Mouse (Mus musculus) adrenal gland, adult 18-20 months (tissue): ENCODE measurements around the gene Miox. TPM values are rescaled to one million over a fixed set of nuclear protein-coding genes. Genes with fewer than 3 reads are reported as not detected.
A peak's percentile ranks its signal among the peaks of the same experiment; 100 is the strongest.

Experiments used
- DNase-seq, 2 experiments: peaks; one replicate each; pipeline ENCODE4 v3.0.0; 2021 to 2022; ENCODE audit warnings: low spot score in 2 of 2
- long read RNA-seq, 2 experiments: library from polyadenylated mRNA; stranded (forward); transcript quantifications; one replicate each; pipeline ENCODE4 v2.0.0; 2021
- total RNA-seq, 2 experiments: library from RNA; stranded (reverse); gene quantifications; 1 replicate in 1 of 2; 2 replicates in 1 of 2; pipeline ENCODE4 v1.2.3; 2021

Miox gene
- 1 to 10 TPM in 1 of 2 experiments, not detected in 1; 4.2 TPM for total RNA-seq
- long read RNA-seq, experiment 1 = 0 reads
- long read RNA-seq, experiment 2, partial matches to known transcripts = 0 of 3 reads
- long read RNA-seq, experiment 2, other reads (novel, unspliced or antisense) = 0 of 3 reads

GRCm38 (mm10) chr15:89334271-89334670 is at the start of gene Miox:
TSS of gene Miox (plus strand) at chr15:89334398.
- no peak for DNase-seq

- no peak for DNase-seq
These were observed 49.2 kb upstream of the Miox start for GRCm38 (mm10) chr15:89285004-89285403.

DNA sequence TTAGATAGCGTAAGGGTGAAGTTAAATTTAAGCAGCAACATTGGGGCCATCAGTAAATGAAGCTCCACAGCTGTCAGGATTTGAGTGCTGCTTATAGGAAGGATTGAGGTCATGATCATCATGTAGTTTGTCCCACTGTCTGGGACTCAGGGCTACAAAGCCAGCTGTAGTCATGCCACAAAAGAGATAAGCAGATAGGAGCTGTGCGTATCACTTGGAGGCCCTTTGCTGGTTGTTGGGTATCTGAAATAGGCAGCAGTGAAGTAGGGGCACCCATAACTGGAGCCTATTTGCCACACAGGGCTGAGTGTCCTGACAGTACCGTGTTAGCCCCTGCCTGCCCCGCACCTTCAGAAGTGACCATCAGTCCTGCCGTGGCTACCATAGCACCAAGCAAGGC is 48.7 kb upstream of the Miox start:
- DNase-seq = no peak

DNA sequence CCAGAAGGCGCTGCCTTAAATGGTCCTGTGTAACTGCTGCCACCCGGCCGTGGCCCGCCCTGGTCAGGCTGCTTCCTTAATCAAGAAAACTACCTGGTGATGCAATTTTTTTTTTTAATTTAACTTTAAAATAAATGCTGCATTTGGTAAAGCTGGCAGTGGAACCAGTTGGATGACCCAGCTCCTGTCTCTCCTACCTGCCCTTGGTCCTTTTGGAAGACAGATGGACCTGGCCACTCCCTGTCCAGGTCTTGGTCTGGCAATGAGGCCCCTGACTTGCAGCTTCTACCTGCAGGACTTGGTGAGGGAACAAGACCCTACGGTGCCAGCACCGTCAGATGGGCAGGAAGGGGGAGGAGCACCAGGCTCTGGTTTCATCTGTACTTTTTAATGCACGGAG is 48.1 kb upstream of the Miox start:
- no peak for DNase-seq

DNA sequence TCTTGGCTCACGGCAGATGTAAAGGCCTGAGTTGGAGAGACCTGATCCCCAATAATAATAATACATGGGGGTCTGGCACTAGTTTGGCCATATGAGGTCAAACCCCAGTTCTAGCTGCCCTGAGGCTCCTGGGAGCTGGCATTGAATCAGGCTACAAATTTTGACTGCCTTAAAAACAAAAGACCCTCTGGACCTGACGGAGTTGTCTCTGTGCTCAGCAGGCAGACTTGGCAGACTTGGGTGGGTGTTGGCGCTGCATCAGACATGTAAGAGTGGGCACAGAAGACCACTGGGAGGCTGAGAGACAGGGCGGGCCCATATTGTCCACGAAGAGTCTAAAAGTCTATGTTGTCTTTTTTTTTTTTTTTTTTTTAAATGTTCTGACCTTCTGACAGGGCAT is 47.6 kb upstream of the Miox start:
- DNase-seq = no peak

GRCm38 (mm10) chr15:89288227-89288767 is 45.9 kb upstream of the Miox start:
- DNase-seq = no peak

DNA sequence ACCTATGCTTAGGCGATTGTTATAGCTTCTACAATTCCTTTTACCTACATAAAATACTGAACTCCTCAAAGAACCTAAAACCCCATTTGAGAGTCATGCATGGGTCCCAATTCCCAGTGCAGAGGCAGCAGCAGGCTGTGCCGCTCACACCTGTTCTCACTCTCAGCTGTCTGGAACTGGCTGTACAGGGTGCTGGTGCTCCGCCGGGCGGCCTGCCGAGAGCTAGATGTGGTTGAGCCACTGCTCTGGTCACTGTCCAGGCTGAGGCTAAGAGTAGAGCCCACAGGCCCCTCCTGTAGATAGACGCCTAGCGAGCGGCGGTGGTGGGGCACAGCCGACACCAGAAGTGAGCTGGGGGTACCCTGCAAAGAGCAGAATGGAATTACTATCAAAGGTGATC is 44.7 kb upstream of the Miox start:
- DNase-seq = no peak

- DNase-seq = no peak
These were observed 42.7 kb upstream of the Miox start for GRCm38 (mm10) chr15:89291521-89291920.

DNA sequence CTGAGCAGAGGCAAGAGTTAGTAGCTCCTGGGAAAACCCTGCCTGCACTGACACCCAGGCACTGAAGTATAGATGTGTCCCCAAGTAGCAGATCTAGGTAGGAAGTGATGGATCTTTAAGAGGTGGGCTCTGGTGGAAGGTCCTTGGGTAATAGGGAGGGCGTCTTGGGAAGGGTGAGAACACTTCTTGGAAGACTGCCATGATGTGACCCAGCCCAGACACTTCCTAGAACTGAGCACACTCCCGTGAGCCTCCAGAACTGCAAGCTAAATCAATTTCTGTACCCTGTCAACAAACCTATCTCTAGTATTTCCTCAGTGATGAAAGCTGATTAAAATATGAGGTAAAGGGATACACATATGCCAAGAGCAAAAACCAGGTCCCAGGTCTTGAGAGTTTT is 41.4 kb upstream of the Miox start:
- DNase-seq = no peak

DNA sequence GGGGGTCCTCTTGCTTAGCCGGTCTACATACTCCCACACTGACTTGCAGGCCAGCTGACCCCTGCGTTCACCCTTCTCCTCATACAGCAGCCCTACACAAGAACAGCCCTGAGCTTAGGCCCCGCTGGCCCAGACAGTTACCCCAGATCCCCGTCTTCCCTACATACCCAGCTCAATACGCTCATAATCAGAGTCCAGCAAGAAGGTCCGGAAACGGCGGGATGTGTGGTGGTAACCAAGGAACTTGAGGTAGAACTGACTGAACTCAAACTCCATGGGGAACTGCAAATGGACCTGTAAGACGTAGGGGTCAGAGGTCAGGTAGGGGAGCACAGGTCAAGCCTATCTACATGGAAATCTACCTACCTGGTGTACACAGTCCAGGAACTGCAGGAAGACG is 40.4 kb upstream of the Miox start:
- no peak for DNase-seq

DNA sequence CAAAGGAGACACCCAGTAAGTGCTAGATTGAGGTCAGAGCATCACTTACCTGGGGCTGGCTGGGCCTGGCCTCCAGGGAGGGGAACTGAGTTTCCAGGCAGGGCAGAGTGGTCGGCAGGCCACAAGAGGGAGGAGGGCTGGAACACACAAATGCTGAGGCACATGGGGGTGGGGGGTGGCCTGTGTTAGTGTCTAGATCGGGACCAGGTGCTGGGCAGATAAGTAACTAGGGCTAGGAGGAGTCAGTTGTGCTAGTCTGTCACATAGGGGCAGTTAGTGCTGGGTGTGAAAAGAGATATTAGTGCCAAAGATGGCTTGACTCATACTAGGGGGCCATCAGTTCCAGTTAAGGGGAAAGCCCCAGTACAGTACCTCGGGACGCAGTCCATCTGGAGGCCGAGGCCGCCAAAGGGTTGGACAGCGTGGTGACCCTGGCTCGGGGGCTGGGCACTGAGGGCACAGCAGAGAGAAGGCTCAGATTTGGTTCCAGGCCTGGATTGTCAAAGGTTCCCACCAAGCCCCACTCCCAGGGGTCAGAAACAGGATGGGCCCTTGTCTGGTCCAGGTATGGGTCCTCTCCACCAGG is 38.5 kb upstream of the Miox start:
- DNase-seq = no peak

GRCm38 (mm10) chr15:89296465-89296864 is 37.7 kb upstream of the Miox start:
- DNase-seq = no peak

GRCm38 (mm10) chr15:89297695-89298094 is 36.5 kb upstream of the Miox start:
- DNase-seq = no peak

DNA sequence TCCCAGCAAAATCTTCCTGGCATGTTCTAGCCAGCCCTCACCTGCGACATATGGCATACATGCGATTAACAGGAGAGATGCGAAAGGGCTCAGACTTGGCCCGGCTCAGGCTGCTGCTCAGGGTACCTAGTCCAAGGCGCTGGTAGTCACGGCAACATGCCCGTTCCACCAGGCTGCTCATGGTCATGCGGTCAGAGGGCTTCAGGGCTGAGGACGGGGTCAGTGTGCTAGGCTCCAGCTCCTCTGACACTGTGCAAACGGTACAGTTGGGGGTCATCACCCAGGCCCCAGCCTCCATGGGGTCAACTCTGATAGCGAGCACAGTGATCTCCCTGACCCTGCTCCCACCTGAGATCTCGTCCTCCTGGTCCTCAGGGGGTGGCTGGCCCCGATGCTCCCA is 34.0 kb upstream of the Miox start:
- DNase-seq = no peak

DNA sequence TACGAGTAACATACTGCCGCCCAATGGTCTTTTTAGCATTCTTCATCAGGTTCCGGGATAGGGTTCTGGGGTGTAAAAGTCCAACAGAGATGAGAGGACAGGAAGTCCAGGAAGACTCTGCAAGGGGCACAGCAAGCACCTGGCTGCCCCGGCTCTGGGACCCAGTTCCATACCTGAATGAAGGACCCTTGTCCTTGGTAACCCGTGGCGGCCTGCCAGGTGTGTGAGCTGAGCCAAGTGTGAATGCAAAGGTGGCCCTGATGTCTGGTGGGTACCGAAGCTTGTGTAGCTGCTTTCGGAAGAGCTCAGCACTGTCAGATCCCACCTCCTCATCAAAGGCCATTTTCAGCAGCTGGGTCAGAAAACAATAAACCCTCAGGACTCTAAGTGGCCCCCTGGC is 33.6 kb upstream of the Miox start:
- no peak for DNase-seq

GRCm38 (mm10) chr15:89305966-89306365 is 28.2 kb upstream of the Miox start:
- no peak for DNase-seq

GRCm38 (mm10) chr15:89307461-89307860 is 26.7 kb upstream of the Miox start:
- no peak for DNase-seq

- DNase-seq = no peak
These were observed 25.6 kb upstream of the Miox start for GRCm38 (mm10) chr15:89308406-89309139.

- no peak for DNase-seq
These were observed 24.2 kb upstream of the Miox start for GRCm38 (mm10) chr15:89309962-89310498.

GRCm38 (mm10) chr15:89313359-89313758 is 20.8 kb upstream of the Miox start:
- DNase-seq = no peak

- no peak for DNase-seq
These were observed 20.1 kb upstream of the Miox start for GRCm38 (mm10) chr15:89314107-89314506.

GRCm38 (mm10) chr15:89314511-89315189 is 19.5 kb upstream of the Miox start:
- peak in 1 of 2 experiments; percentile 33 for DNase-seq
